Mouse (Mus musculus) testis, postnatal 14 days (tissue): ENCODE measurements around the gene Tspan6.

Source experiments
- DNase-seq: peaks from one replicate; pipeline ENCODE4 v3.0.0; 2021; ENCODE audit warnings: low spot score

Tspan6 gene

GRCm38 (mm10) chrX:133898014-133898542, at the start of gene Tspan6:
Gene Tspan6 (minus strand): TSS chrX:133898429.
- DNase-seq: peak; percentile 67

DNA sequence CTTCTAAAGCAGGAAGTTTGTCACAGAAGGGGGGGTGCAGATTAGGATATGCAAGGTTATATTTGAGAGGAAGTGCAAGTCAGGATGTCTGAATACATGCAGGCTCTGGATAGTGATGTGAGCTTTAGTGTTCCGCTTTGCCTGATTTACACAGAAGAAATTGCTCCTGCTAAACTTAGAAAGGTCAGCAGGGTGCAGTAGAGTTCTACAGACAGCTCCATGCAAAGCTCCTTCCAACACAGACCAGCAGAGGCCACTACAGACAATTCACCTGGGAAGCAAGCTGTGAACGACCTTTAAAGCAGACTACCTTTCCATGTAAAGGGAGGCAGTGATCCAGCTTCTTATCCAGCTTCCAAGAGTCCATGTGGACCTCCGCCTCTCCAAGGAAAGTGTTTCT, 49.2 kb upstream of the Tspan6 start:
- DNase-seq: no peak

- DNase-seq: no peak
Measured at GRCm38 (mm10) chrX:133939561-133939960, 41.3 kb upstream of the Tspan6 start.

- DNase-seq: no peak
Measured at GRCm38 (mm10) chrX:133936605-133937225, 38.5 kb upstream of the Tspan6 start.

GRCm38 (mm10) chrX:133931302-133932013, 33.2 kb upstream of the Tspan6 start:
- DNase-seq: no peak

GRCm38 (mm10) chrX:133926760-133927159, 28.5 kb upstream of the Tspan6 start:
- no peak for DNase-seq

GRCm38 (mm10) chrX:133921187-133921586, 23.0 kb upstream of the Tspan6 start:
- no peak for DNase-seq

GRCm38 (mm10) chrX:133914219-133914618, 16.0 kb upstream of the Tspan6 start:
- no peak for DNase-seq

DNA sequence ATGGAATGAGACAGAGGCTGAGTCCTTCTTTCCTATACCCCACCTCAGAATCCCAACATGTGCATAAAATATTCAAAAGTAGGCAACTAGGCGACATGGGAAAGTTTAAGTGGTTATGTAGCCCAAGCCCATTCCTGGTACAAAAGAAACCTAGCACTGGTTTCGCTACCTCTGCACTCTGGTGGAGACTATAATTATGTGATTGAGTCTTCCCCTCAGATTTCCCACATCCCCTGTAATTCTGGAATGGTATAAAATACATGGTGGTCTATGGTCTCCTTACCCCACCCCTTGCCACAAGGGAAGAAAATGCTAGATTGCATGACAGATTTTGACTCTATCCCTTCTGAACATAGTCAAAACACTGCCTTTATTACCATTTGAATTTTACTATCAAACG, 14.8 kb upstream of the Tspan6 start:
- no peak for DNase-seq

GRCm38 (mm10) chrX:133911397-133912103, 13.3 kb upstream of the Tspan6 start:
- DNase-seq: peak; percentile 8

- DNase-seq: no peak
Measured at GRCm38 (mm10) chrX:133908261-133908660, 10.0 kb upstream of the Tspan6 start, which contains the start of gene Srpx2. Gene Srpx2 (plus strand): TSS chrX:133908426.

DNA sequence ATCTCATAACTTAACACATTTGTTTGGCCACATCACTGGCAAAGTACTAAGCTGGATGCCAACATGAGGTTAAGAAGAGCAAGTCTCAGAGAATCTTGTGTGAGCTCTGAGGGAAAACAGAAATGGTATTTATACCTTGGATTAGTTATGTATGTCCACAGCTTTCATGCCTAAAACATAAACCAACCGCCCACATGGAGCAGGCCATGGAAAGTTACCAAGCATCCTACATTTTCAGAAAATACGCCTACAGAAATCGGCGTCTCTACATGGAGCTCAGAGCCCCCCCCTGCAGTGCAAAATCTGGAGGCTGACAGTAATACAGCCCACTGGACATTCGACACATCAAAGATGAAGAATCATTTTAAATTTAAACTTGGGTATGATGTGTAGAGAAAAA, 10.1 kb downstream of the Tspan6 start:
- DNase-seq: no peak

DNA sequence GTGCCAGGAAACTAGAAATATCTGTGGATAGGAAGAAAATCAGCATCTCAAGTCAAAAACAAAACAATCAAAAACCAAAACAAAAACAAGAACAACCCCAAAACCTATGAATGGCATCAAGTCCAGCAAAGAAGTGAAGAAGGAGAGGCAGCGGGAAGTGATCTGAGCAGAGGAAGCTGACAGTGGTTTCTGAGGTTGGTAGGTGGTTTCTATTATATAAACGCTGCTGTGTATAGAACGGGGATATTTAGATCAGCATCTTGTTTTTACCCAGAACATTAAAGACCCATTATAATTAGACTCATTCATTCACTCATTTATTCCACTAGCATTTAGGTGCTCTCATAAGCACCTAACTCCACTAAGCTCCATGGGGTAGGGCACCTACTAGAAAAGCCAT, 10.9 kb downstream of the Tspan6 start:
- DNase-seq: no peak

DNA sequence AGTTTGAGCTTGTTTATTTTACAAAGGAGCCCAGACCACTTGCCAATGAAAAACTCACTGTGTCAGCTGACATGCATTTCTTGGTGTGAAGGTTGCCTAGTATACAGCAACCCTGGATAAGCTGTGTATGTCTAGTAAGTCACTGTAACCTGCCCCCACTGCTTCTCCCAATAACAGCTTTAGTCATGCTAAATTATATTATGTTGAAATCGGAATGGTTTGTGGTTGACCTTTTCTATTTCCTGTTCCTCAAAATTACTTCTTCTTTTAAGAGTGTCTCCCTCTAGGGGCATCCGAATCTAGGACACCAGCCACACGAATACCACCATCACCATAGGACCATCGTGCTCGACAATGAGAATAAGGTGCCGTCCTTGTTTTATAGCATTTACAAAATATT, 28.5 kb downstream of the Tspan6 start:
- DNase-seq: no peak

GRCm38 (mm10) chrX:133853637-133854036, 44.6 kb downstream of the Tspan6 start:
- DNase-seq: no peak

DNA sequence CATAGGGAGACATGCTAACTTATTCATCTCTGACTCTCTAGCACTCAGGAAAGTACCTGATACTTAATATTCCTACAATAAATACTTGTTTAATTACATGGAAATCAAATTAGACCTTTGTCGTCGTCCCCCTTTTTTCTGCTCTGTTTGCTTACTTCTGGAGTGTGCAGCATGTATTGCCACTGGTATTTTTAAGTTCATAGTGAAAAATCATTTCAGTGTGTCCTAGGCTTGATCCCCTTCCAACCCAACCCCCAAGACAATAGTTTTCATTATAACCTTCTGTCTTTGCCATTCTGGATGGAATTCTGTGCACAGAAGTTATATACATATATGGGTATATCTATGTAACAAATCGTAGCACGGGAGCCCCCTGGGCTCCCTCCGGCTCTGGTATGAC, 47.5 kb downstream of the Tspan6 start, which contains the start of gene Tnmd:
Gene Tnmd, plus strand, starts transcription at position 301 of the 400 bp plus-strand sequence.
- no peak for DNase-seq
